Comparison of ENCODE assay signal across 8 mouse cellular contexts in the genomic region with DNA sequence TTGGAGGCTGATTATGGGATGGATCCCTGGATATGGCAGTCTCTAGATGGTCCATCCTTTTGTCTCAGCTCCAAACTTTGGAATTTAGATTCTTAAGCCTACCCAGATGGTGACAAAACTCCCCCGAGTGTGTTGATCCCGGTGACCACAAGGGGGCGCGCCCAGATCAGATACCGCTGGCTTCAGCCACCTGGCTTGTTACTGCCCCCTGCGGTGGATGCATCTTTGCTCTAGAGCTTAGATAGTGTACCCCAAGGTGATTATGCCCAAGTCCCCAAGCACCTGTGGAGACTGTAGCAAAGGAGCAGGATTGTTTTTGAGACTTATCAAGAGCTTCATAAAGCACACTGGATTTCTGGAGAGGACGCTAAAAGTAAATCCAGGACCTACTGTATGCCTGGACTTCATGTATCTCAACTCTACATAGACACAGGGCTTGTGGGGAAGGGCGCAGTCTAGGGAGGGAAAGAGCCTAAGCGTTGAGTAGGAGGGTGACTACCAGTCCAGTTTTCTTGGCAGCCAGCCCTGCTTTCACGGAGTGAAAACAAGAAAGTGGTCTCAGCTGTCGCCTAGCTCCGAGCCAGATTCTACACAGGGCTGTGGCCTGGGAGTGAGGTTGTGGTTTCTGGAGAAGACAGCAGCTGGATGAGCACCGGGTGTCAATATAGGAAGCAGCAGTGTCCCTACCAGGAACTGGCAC. TPM values are rescaled to one million over a fixed set of nuclear protein-coding genes. Genes with fewer than 3 reads are reported as not detected.
A peak's percentile ranks its signal among the peaks of the same experiment; 100 is the strongest.
DNase-seq lines count a peak whose midpoint lies in the region; ATAC-seq lines count a peak whose summit lies in the region.

No protein-coding gene starts in this region.

- 38% methylated on average over 13 of the region's 13 CpGs for WGBS in midbrain, embryonic 10.5 days
- 30% methylated on average over 13 of the region's 13 CpGs for WGBS in midbrain, embryonic 16.5 days
- 26% methylated on average over 13 of the region's 13 CpGs for WGBS in intestine, embryonic 15.5 days

- H3K4me2 ChIP-seq in midbrain, embryonic 16.5 days (ENCODE audit: low read length) = no peak overlapping the region
- no peak overlapping the region for H3K4me2 ChIP-seq in intestine, embryonic 15.5 days (replicated peaks)

- H3K9ac ChIP-seq in midbrain, embryonic 16.5 days (ENCODE audit: low read depth, low read length) = no peak overlapping the region
- H3K9ac ChIP-seq in intestine, embryonic 15.5 days = no peak overlapping the region

- peaks cover 16% of the 10 kb centered on the region for H3K4me1 ChIP-seq in midbrain, embryonic 10.5 days
- H3K4me1 ChIP-seq in midbrain, embryonic 16.5 days (ENCODE audit: control insufficient read depth, insufficient read depth, low read length) = peaks cover 8% of the 10 kb centered on the region; the same call in 1 of the 2 replicates
- H3K4me1 ChIP-seq in intestine, embryonic 15.5 days (replicated peaks) = no peaks in the 10 kb centered on the region

- no peak for ATAC-seq in midbrain, embryonic 16.5 days
- 0 out of 2 replicates have a peak, but pooled peaks have one; percentile 53 for ATAC-seq in intestine, embryonic 15.5 days

- H3K9me3 ChIP-seq in midbrain, embryonic 10.5 days (replicated peaks) = no peaks in the 10 kb centered on the region
- H3K9me3 ChIP-seq in midbrain, embryonic 16.5 days (replicated peaks; ENCODE audit: control insufficient read depth, low read length, poor library complexity, severe bottlenecking) = no peaks in the 10 kb centered on the region
- no peaks in the 10 kb centered on the region for H3K9me3 ChIP-seq in intestine, embryonic 15.5 days

- H3K27me3 ChIP-seq in midbrain, embryonic 10.5 days (ENCODE audit: low read depth, poor library complexity, severe bottlenecking) = peaks cover 6% of the 10 kb centered on the region; the same call in 1 of the 2 replicates
- H3K27me3 ChIP-seq in midbrain, embryonic 16.5 days (ENCODE audit: control insufficient read depth, insufficient read depth, low read depth, low read length) = no peaks in the 10 kb centered on the region
- 0 out of 2 replicates have a peak, but pooled peaks cover 3% of the 10 kb centered on the region for H3K27me3 ChIP-seq in intestine, embryonic 15.5 days (replicated peaks)
- H3K27me3 ChIP-seq in splenic B cell, adult 2 months (ENCODE audit: control insufficient read depth, insufficient read depth, low read length, poor library complexity, severe bottlenecking) = no peaks in the 10 kb centered on the region

- H3K36me3 ChIP-seq in midbrain, embryonic 10.5 days = no peaks in the 10 kb centered on the region
- H3K36me3 ChIP-seq in midbrain, embryonic 16.5 days (ENCODE audit: control insufficient read depth, insufficient read depth, low read length) = no peaks in the 10 kb centered on the region
- no peaks in the 10 kb centered on the region for H3K36me3 ChIP-seq in intestine, embryonic 15.5 days
- no peaks in the 10 kb centered on the region for H3K36me3 ChIP-seq in splenic B cell, adult 2 months (ENCODE audit: control insufficient read depth, insufficient read depth, low read length, poor library complexity, severe bottlenecking)

- no peak overlapping the region for H3K4me3 ChIP-seq in midbrain, embryonic 10.5 days
- no peak overlapping the region for H3K4me3 ChIP-seq in midbrain, embryonic 16.5 days (ENCODE audit: low read depth, low read length)
- H3K4me3 ChIP-seq in intestine, embryonic 15.5 days (replicated peaks) = no peak overlapping the region

- DNase-seq in midbrain, embryonic 10.5 days (ENCODE audit: low spot score) = peak; percentile 79
- peak; percentile 87 to 94 for DNase-seq in cerebellum, postnatal 25 days
- DNase-seq in frontal cortex, postnatal 36 days (ENCODE audit: low spot score in 2 of 2) = peak; percentile 84
- DNase-seq in left cerebral cortex, postnatal 36 days (ENCODE audit: low spot score in 2 of 2) = peak; percentile 73 to 80
- DNase-seq in naive thymus-derived CD4-positive, alpha-beta T cell, adult 2 months (ENCODE audit: low read depth) = peak; percentile 80
- DNase-seq in splenic B cell, adult 2 months (ENCODE audit: low read depth, low spot score) = peak; percentile 89

- H3K27ac ChIP-seq in midbrain, embryonic 10.5 days (replicated peaks) = no peak overlapping the region
- no peak overlapping the region for H3K27ac ChIP-seq in midbrain, embryonic 16.5 days (ENCODE audit: low read length)
- no peak overlapping the region for H3K27ac ChIP-seq in intestine, embryonic 15.5 days

- intact Hi-C loops in left cerebral cortex, postnatal 36 days (cut with DNase I) = loop anchor here (2.0 to 10.0 kb wide), 3 partner anchors 198 to 490 kb away; no protein-coding TSS in a partner anchor

RNA-seq across cellular contexts. Expression of a gene that starts 24.6 kb away (rescaled TPM):
- polyA plus RNA-seq in midbrain, embryonic 10.5 days (2016; fragmentation: Nextera tagmentation; extraction: Ambion mirVana) = 0.15 and 0.32 TPM in 2 replicates
- polyA plus RNA-seq in midbrain, embryonic 16.5 days (2015; fragmentation: Nextera tagmentation; extraction: Ambion mirVana) = 16.1 and 19.1 TPM in 2 replicates
- 0.66 and 1.0 TPM in 2 replicates for polyA plus RNA-seq in intestine, embryonic 15.5 days (2015; fragmentation: Nextera tagmentation; extraction: Ambion mirVana)
- total RNA-seq in left cerebral cortex, postnatal 36 days (2021) = 10 to 100 TPM; 29.2 to 33.9 TPM
